Mouse (Mus musculus): ENCODE measurements around the gene Prpf6. TPM values are rescaled to one million over a fixed set of nuclear protein-coding genes. Genes with fewer than 3 reads are reported as not detected.

Prpf6 gene
- 16.7 and 17.2 TPM in 2 replicates for polyA plus RNA-seq (2012; rRNA removed)

GRCm38 (mm10) chr2:181591528-181592085 lies at the start of gene Prpf6:
Prpf6 (plus strand) TSS chr2:181591868.

GRCm38 (mm10) chr2:181584411-181584942 lies 7.2 kb upstream of the Prpf6 start, which contains the start of gene Uckl1:
Uckl1 (minus strand) TSS chr2:181584892.

GRCm38 (mm10) chr2:181592231-181593041 lies 768 bp downstream of the Prpf6 start, which contains the start of gene Zfp512b:
Zfp512b (minus strand) TSS chr2:181592803.

GRCm38 (mm10) chr2:181598454-181599351 lies 7.0 kb downstream of the Prpf6 start, which contains the start of gene Samd10:
Samd10 (minus strand) TSS chr2:181599212.

GRCm38 (mm10) chr2:181656734-181657133 lies 65.1 kb downstream of the Prpf6 start, which contains the start of gene Gm29797:
Gm29797 (plus strand) TSS chr2:181657034.

GRCm38 (mm10) chr2:181671326-181671725 lies 79.7 kb downstream of the Prpf6 start, which contains the start of gene Sox18:
Sox18 (minus strand) TSS chr2:181671640.

GRCm38 (mm10) chr2:181679951-181680715 lies 88.5 kb downstream of the Prpf6 start, which contains the start of gene Tcea2:
Tcea2 (plus strand) TSS chr2:181680310.

GRCm38 (mm10) chr2:181693339-181694280 lies 101.9 kb downstream of the Prpf6 start, which contains the start of gene Rgs19:
Rgs19 (minus strand) TSS chr2:181693977.

GRCm38 (mm10) chr2:181698241-181698640 lies 106.6 kb downstream of the Prpf6 start, which contains the start of gene Lkaaear1:
Lkaaear1 (minus strand) TSS chr2:181698442.

Other genes starting within 250 kb of the Prpf6 start
- 8.3 and 9.0 TPM in 2 replicates for gene Zgpat, start 226.9 kb upstream of the Prpf6 start, polyA plus RNA-seq (2012; rRNA removed)
- 22.0 and 23.4 TPM in 2 replicates for gene Arfrp1, start 226.5 kb upstream of the Prpf6 start, polyA plus RNA-seq (2012; rRNA removed)
- 9.8 and 9.9 TPM in 2 replicates for gene Lime1, start 211.8 kb upstream of the Prpf6 start, polyA plus RNA-seq (2012; rRNA removed)
- 5.1 and 5.7 TPM in 2 replicates for gene Zbtb46, start 132.4 kb upstream of the Prpf6 start, polyA plus RNA-seq (2012; rRNA removed)
- not detected in 2 replicates for gene Abhd16b, start 98.7 kb upstream of the Prpf6 start, polyA plus RNA-seq (2012; rRNA removed)
- 37.2 and 38.2 TPM in 2 replicates for gene Tpd52l2, start 94.7 kb upstream of the Prpf6 start, polyA plus RNA-seq (2012; rRNA removed)
- gene Dnajc5, start 71.4 kb upstream of the Prpf6 start, polyA plus RNA-seq (2012; rRNA removed) = 12.5 and 16.1 TPM in 2 replicates
- gene Uckl1, start 7.0 kb upstream of the Prpf6 start, polyA plus RNA-seq (2012; rRNA removed) = 30.4 and 33.8 TPM in 2 replicates
- 9.4 and 10.4 TPM in 2 replicates for gene Zfp512b, start 935 bp downstream of the Prpf6 start, polyA plus RNA-seq (2012; rRNA removed)
- gene Samd10, start 7.3 kb downstream of the Prpf6 start, polyA plus RNA-seq (2012; rRNA removed) = 1.3 and 1.4 TPM in 2 replicates
- gene Gm29797, start 65.2 kb downstream of the Prpf6 start, polyA plus RNA-seq (2012; rRNA removed) = not detected in 2 replicates
- gene Sox18, start 79.8 kb downstream of the Prpf6 start, polyA plus RNA-seq (2012; rRNA removed) = 3.7 and 5.7 TPM in 2 replicates
- gene Tcea2, start 88.4 kb downstream of the Prpf6 start, polyA plus RNA-seq (2012; rRNA removed) = 3.2 and 3.4 TPM in 2 replicates
- 17.2 and 17.9 TPM in 2 replicates for gene Rgs19, start 102.1 kb downstream of the Prpf6 start, polyA plus RNA-seq (2012; rRNA removed)
- gene Lkaaear1, start 106.6 kb downstream of the Prpf6 start, polyA plus RNA-seq (2012; rRNA removed) = not detected in 2 replicates
- gene Oprl1, start 123.1 kb downstream of the Prpf6 start, polyA plus RNA-seq (2012; rRNA removed) = 0.07 and 0.15 TPM in 2 replicates
- 0.01 and 0.02 TPM in 2 replicates for gene Myt1, start 171.5 kb downstream of the Prpf6 start, polyA plus RNA-seq (2012; rRNA removed)
- gene Pcmtd2, start 246.0 kb downstream of the Prpf6 start, polyA plus RNA-seq (2012; rRNA removed) = 9.6 and 10.7 TPM in 2 replicates